Comparison of ENCODE assay signal across 20 mouse cellular contexts in the genomic region with DNA sequence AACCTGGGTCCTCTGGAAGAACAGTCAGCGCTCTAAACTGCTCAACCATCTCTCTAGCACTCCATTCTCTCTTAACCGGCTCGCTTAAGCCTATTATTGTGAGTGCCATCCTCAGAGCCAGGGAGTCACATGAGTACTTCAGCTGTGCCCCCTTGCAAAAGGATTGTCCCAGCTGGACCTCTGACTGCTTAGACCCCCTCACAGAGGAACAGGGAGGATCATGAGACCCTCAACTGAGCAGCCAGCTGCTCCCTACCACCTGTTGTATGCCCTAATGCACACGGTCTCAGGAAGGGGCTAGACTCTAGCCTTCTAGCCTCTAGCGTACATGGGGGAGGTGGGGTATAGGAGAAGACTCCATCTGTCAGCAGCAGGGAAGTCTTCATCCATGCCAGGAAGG. TPM values are rescaled to one million over a fixed set of nuclear protein-coding genes. Genes with fewer than 3 reads are reported as not detected.
"Had no signal": no experiment of that assay in that cellular context is flagged by ENCODE, and none has a peak within 500 bp of the region (broad histone marks: within the 10 kb centered on the region; RNA-seq: fewer than 3 reads in every experiment).

No protein-coding gene starts in this region.

- H3K4me3 ChIP-seq: midbrain, embryonic 10.5 days; midbrain, embryonic 12.5 days; midbrain, embryonic 15.5 days; neural tube, embryonic 12.5 days had no signal

- H3K9me3 ChIP-seq: midbrain, embryonic 10.5 days; midbrain, embryonic 12.5 days; midbrain, embryonic 15.5 days; neural tube, embryonic 12.5 days had no signal

- H3K27ac ChIP-seq: liver, embryonic 14.5 days; midbrain, embryonic 10.5 days; midbrain, embryonic 12.5 days; midbrain, embryonic 15.5 days; neural tube, embryonic 12.5 days had no signal

- DNase-seq: lung, adult 18-20 months; lung, embryonic 14.5 days; lung, postnatal 10 days; lung, postnatal 4 days; right cerebral cortex, postnatal 14 days; spleen, adult 18-20 months; thymus, adult 18-20 months; thymus, postnatal 14 days; thymus, postnatal 36 days had no signal

- H3K4me1 ChIP-seq: midbrain, embryonic 15.5 days had no signal

- H3K4me2 ChIP-seq: lung, embryonic 14.5 days; midbrain, embryonic 12.5 days; midbrain, embryonic 15.5 days; neural tube, embryonic 12.5 days had no signal

- H3K9ac ChIP-seq: liver, embryonic 14.5 days; lung, embryonic 14.5 days; midbrain, embryonic 12.5 days; midbrain, embryonic 15.5 days; neural tube, embryonic 12.5 days had no signal

- ATAC-seq: midbrain, embryonic 15.5 days had no signal

- H3K27me3 ChIP-seq: midbrain, embryonic 12.5 days; midbrain, embryonic 15.5 days; neural tube, embryonic 12.5 days had no signal

- H3K36me3 ChIP-seq: midbrain, embryonic 10.5 days; midbrain, embryonic 12.5 days; midbrain, embryonic 15.5 days; neural tube, embryonic 12.5 days had no signal

RNA-seq across cellular contexts. Expression of a gene that starts 18.0 kb away (rescaled TPM):
- total RNA-seq: megakaryocyte-erythroid progenitor cell, adult 5-6 weeks; neutrophil, adult 5-6 weeks had no signal
- polyA plus RNA-seq: liver, embryonic 14.5 days; liver, embryonic 16.5 days; lung, embryonic 14.5 days; stomach, embryonic 16.5 days; thymus, postnatal 0 days had no signal

RNA-seq across cellular contexts. Expression of a gene that starts 57.2 kb away (rescaled TPM):
- total RNA-seq: megakaryocyte-erythroid progenitor cell, adult 5-6 weeks; neutrophil, adult 5-6 weeks had no signal
- polyA plus RNA-seq: lung, embryonic 14.5 days; stomach, embryonic 14.5 days had no signal
